Mouse (Mus musculus) hindbrain, embryonic 13.5 days (tissue): ENCODE measurements around the gene Pmepa1. TPM values are rescaled to one million over a fixed set of nuclear protein-coding genes. Genes with fewer than 3 reads are reported as not detected.

Experiments used
- ATAC-seq: fragments of 200-750 bp; cut with Nextera tagmentation; 2 replicates; pipeline ENCODE4 v1.8.0; 2017; ENCODE audit warnings: moderate TSS enrichment; ENCODE audit not compliant: low FRiP score
- H3K27ac ChIP-seq: fragments of 300-500 bp; sonication (generic); 2 replicates; pipeline ENCODE4 v1.5.1; 2015; ENCODE audit warnings: inconsistent platforms, mild to moderate bottlenecking, moderate library complexity
- H3K27me3 ChIP-seq: fragments of 300-500 bp; sonication (generic); 2 replicates; pipeline ENCODE4 v1.6.1; 2015; ENCODE audit warnings: mild to moderate bottlenecking, inconsistent platforms
- H3K36me3 ChIP-seq: fragments of 300-500 bp; sonication (generic); 2 replicates; pipeline ENCODE4 v1.6.1; 2015; ENCODE audit warnings: mild to moderate bottlenecking, inconsistent platforms
- H3K4me1 ChIP-seq: fragments of 300-500 bp; sonication (generic); replicated peaks from 2 replicates; pipeline ENCODE4 v1.6.1; 2015; ENCODE audit warnings: inconsistent platforms
- H3K4me2 ChIP-seq: fragments of 300-500 bp; sonication (generic); 2 replicates; pipeline ENCODE4 v1.6.1; 2015; ENCODE audit warnings: inconsistent platforms, mild to moderate bottlenecking, moderate library complexity
- H3K4me3 ChIP-seq: fragments of 300-500 bp; sonication (generic); 2 replicates; pipeline ENCODE4 v1.5.1; 2015; ENCODE audit warnings: mild to moderate bottlenecking, inconsistent platforms
- H3K9ac ChIP-seq: fragments of 300-500 bp; sonication (generic); 2 replicates; pipeline ENCODE4 v1.6.1; 2015; ENCODE audit warnings: mild to moderate bottlenecking, inconsistent platforms
- H3K9me3 ChIP-seq: fragments of 300-500 bp; sonication (generic); 2 replicates; pipeline ENCODE4 v1.6.1; 2016; ENCODE audit warnings: inconsistent platforms
- WGBS: fragments of 180-500 bp; shearing (Covaris S2); methylation state at CpG from one replicate; pipeline ENCODE4 v1.1.7; 2015; 5-methylcytosine and 5-hydroxymethylcytosine counted together
- polyA plus RNA-seq: library from polyadenylated mRNA; unstranded; fragments of >200 nt; fragmentation: Nextera tagmentation; extraction: Ambion mirVana; gene quantifications from 2 replicates; pipeline ENCODE4 v1.2.1, GENCODE M21; 2015

Gene Pmepa1
- polyA plus RNA-seq, 1 experiment from 2014 or later, result 4.7 TPM

DNA sequence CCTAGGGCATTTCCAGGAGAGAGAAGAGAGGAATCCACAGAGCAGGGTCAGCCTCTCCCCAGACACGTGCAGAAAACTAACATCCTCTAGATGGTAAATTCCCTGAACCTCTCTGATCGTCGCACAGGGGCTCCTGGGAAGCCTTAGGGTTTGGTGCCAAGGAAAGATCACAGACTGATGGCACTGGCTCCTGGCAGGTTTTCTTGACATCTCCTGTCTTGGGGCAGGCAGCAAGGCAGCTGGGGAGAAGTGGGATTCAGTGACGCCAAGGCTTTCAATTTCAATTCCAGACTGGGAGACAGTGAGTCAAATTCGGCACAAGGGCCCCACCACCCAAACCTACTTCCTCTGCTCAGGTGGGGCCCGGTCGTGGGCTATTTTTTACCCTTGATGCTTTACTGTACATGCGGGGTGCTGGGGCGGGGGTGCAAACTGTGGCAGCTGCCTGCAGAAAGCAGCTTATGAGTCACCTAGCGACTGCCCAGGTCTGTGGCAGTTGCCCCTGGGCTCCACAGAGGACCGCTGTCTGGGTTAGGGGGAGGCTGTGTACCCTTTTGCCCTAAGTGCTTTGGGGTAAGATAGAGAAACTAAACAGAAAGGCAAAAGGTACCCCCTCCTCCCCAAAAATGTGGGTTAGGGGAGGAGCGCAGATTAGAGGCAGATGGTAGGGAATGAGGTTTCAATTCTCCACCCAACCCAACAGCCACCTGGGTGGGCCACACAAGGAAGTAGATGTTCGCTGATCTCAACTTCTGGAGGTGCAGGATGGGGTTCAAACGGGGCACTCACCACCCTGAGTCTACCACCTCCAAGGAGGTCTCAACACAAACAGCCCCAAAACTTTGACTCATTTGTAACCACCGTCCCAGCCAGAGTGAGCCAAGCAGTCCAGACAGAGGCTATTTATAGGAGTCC, 1.6 kb downstream of the Pmepa1 start:
- Histone ChIP-seq H3K27ac (peak overlapping the region; percentile 86), H3K27me3 (no peaks in the 10 kb centered on the region), H3K4me3 (peak overlapping the region; percentile 73), H3K9me3 (no peaks in the 10 kb centered on the region), H3K9ac (peak overlapping the region; percentile 98), H3K4me1 (peaks cover 66% of the 10 kb centered on the region), H3K4me2 (peak overlapping the region; percentile 91), H3K36me3 (no peaks in the 10 kb centered on the region)
- no peak for ATAC-seq
- WGBS, result 12% methylated on average over 15 of the region's 15 CpGs

DNA sequence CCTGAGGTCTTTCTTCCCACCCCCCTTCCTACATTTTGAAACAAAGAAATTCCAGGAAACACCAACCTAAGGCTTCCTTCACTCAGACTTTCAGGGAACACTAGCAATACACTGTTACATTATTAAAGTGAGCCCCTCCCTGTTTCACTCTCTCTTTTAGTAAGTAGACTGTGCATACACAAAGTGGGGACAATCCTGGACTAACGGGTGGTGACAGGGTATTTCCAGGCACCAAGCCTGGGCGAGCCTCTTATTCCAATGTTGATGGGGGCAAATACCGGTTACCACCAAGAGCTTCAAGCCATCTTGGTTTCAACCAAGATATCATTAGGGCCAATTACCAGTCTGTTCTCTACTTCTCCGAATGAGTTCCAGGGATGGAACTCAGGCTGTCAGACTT, 2.4 kb downstream of the Pmepa1 start:
- Histone ChIP-seq H3K9me3 (no peaks in the 10 kb centered on the region), H3K4me3 (peak overlapping the region; percentile 73), H3K27me3 (no peaks in the 10 kb centered on the region), H3K36me3 (no peaks in the 10 kb centered on the region), H3K4me1 (peaks cover 73% of the 10 kb centered on the region), H3K27ac (no peak overlapping the region), H3K4me2 (peak overlapping the region; percentile 91), H3K9ac (peak overlapping the region; percentile 98)
- ATAC-seq, result no peak
- WGBS, result 43% methylated on average over 4 of the region's 4 CpGs

DNA sequence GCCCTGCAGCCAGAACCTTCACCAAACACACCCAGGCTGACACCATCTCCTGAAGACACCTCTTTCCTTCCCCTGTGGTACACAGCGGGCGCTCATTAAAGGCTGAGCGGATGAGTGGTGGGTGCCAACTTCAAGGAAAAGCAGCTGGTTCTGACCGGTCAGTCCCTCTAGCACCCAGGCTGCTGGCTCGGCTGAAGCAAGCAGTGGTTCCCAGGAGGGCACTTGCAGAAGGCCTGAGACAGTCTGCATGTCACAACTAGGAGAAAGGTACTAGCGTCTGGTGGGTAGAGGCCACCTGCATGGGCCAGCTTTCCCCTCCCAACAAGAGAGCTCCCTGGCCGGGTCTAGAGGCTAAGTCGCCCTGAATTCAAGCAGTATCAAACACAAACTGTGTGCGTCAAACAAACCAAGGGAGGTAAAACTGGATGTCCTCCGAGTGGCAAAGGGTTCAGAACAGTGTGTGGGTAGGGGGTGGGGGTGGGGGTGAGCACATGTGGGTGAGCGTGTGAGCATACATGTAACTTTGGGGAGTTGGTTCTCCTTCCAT, 3.9 kb downstream of the Pmepa1 start:
- no peak overlapping the region for H3K27ac ChIP-seq

GRCm38 (mm10) chr2:173271541-173271940, 4.8 kb downstream of the Pmepa1 start:
- peak overlapping the region; percentile 15 for H3K4me2 ChIP-seq
- no peaks in the 10 kb centered on the region for H3K9me3 ChIP-seq
- 82% methylated on average over 9 of the region's 9 CpGs for WGBS
- H3K9ac ChIP-seq, result peak overlapping the region; percentile 36; the same call in 1 of the 2 replicates
- H3K4me1 ChIP-seq, result peaks cover 86% of the 10 kb centered on the region
- no peak overlapping the region for H3K4me3 ChIP-seq
- no peaks in the 10 kb centered on the region for H3K36me3 ChIP-seq
- no peak for ATAC-seq
- no peaks in the 10 kb centered on the region for H3K27me3 ChIP-seq
- no peak overlapping the region for H3K27ac ChIP-seq

More for the DNA sequence above, 3.9 kb downstream of the Pmepa1 start:
- WGBS, result 78% methylated on average over 11 of the region's 11 CpGs
- Histone ChIP-seq H3K4me1 (peaks cover 86% of the 10 kb centered on the region), H3K9me3 (no peaks in the 10 kb centered on the region), H3K4me3 (0 out of 2 replicates have a peak overlapping the region, but pooled peaks have one; percentile 7), H3K9ac (peak overlapping the region; percentile 46), H3K27me3 (no peaks in the 10 kb centered on the region), H3K36me3 (no peaks in the 10 kb centered on the region), H3K4me2 (peak overlapping the region; percentile 91)
- no peak for ATAC-seq

DNA sequence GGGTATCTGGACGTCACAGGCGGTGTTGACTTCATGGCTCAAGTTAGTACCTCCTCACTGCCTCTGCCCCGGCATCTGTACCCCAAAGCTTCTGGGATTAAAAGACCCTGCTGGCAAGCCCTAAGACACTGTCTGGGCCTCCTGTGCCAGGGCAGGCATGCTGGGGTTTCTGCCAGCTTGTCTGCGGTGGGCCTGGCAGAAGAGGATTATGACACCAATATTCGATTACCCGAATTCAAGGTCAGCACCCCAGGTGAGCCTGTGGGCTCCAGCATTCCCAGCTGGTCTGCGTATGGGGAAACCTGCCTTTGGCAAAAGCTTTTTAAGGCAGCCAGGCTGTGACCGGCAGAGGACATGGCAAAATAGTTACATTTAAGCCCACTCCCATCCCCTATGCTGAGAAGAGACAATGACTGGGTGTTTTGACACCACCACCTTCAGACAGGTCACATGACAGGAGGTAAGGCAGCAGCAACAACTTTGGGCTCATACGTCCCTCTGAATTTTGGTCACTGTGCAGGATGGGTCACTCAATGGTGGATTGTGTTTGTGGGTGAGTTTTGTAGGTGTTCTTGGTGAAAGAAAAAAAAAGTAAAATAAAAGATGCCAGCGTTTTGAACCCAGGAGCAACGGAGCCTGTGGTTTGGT, 5.6 kb downstream of the Pmepa1 start:
- H3K27me3 ChIP-seq, result no peaks in the 10 kb centered on the region
- no peak for ATAC-seq
- H3K9me3 ChIP-seq, result no peaks in the 10 kb centered on the region
- H3K9ac ChIP-seq, result no peak overlapping the region
- H3K27ac ChIP-seq, result no peak overlapping the region
- no peaks in the 10 kb centered on the region for H3K36me3 ChIP-seq
- H3K4me3 ChIP-seq, result no peak overlapping the region
- H3K4me1 ChIP-seq, result peaks cover 94% of the 10 kb centered on the region
- WGBS, result 71% methylated on average over 11 of the region's 11 CpGs
- peak overlapping the region; percentile 2; the same call in 1 of the 2 replicates for H3K4me2 ChIP-seq

- H3K4me1 ChIP-seq, result peaks cover 99% of the 10 kb centered on the region
- no peaks in the 10 kb centered on the region for H3K36me3 ChIP-seq
- H3K4me2 ChIP-seq, result 0 out of 2 replicates have a peak overlapping the region, but pooled peaks have one; percentile 2
- H3K9ac ChIP-seq, result no peak overlapping the region
- H3K27me3 ChIP-seq, result no peaks in the 10 kb centered on the region
- WGBS, result 58% methylated on average over 9 of the region's 9 CpGs
- no peak overlapping the region for H3K27ac ChIP-seq
- no peak overlapping the region for H3K4me3 ChIP-seq
- no peaks in the 10 kb centered on the region for H3K9me3 ChIP-seq
- ATAC-seq, result no peak
These were observed 6.1 kb downstream of the Pmepa1 start for GRCm38 (mm10) chr2:173270196-173270595.

GRCm38 (mm10) chr2:173267562-173267961, 8.8 kb downstream of the Pmepa1 start:
- WGBS, result 79% methylated on average over 3 of the region's 3 CpGs
- ATAC-seq, result no peak
- Histone ChIP-seq H3K36me3 (no peaks in the 10 kb centered on the region), H3K4me3 (no peak overlapping the region), H3K27me3 (no peaks in the 10 kb centered on the region), H3K27ac (no peak overlapping the region), H3K4me2 (no peak overlapping the region), H3K4me1 (peaks cover 92% of the 10 kb centered on the region), H3K9ac (no peak overlapping the region), H3K9me3 (no peaks in the 10 kb centered on the region)

DNA sequence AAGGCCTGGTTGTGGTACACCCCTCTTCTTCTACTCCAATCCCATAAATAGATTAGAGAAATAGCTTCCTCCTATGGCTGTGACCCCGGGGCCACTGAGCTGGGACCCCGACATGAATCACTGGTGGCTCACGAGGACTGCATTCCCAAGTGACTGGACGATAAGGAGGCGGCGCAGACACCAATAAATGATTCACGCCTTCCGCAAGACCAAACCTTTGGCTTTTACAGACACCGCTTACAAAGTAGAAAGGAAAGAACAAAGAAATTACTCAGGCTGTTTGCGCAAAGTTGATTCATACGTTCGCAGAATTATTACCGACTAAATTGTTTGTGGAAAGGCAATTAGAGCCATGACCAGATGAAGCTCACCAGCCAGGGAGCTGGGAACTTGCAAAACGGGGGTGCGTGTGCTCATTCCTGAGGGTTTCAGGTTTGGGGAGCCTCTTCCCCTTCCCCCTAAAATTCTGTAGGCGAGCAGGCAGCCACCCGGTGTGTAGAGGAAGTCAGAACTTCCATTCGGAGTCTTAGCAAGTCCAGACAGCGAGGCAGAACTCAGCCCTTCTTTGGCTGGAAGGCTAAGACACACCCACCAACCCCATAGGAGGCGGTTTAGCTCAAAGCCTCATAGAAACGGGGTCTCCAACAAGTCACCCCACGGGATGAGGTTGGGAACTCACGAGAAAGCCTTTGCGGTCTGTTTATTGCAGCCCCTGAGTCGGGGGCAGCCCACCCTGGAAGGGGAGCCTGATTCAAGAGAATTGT, 9.8 kb downstream of the Pmepa1 start:
- H3K27ac ChIP-seq, result 0 out of 2 replicates have a peak overlapping the region, but pooled peaks have one; percentile 6
- H3K4me1 ChIP-seq, result peaks cover 92% of the 10 kb centered on the region
- H3K27me3 ChIP-seq, result no peaks in the 10 kb centered on the region
- no peaks in the 10 kb centered on the region for H3K36me3 ChIP-seq
- no peaks in the 10 kb centered on the region for H3K9me3 ChIP-seq
- no peak for ATAC-seq
- H3K4me3 ChIP-seq, result no peak overlapping the region
- no peak overlapping the region for H3K4me2 ChIP-seq
- no peak overlapping the region for H3K9ac ChIP-seq
- WGBS, result 69% methylated on average over 25 of the region's 25 CpGs

- no peak overlapping the region for H3K4me3 ChIP-seq
- 0 out of 2 replicates have a peak overlapping the region, but pooled peaks have one; percentile 15 for H3K27ac ChIP-seq
- no peaks in the 10 kb centered on the region for H3K9me3 ChIP-seq
- H3K4me2 ChIP-seq, result no peak overlapping the region
- no peaks in the 10 kb centered on the region for H3K27me3 ChIP-seq
- H3K36me3 ChIP-seq, result no peaks in the 10 kb centered on the region
- WGBS, result 82% methylated on average over 22 of the region's 22 CpGs
- peaks cover 92% of the 10 kb centered on the region for H3K4me1 ChIP-seq
- 0 out of 2 replicates have a peak overlapping the region, but pooled peaks have one; percentile 19 for H3K9ac ChIP-seq
- ATAC-seq, result no peak
These were observed 10.7 kb downstream of the Pmepa1 start for GRCm38 (mm10) chr2:173265468-173266265.

GRCm38 (mm10) chr2:173264467-173265128, 11.7 kb downstream of the Pmepa1 start:
- no peaks in the 10 kb centered on the region for H3K36me3 ChIP-seq
- no peak overlapping the region for H3K4me2 ChIP-seq
- WGBS, result 20% methylated on average over 13 of the region's 13 CpGs
- H3K4me3 ChIP-seq, result no peak overlapping the region
- H3K9me3 ChIP-seq, result no peaks in the 10 kb centered on the region
- peak; percentile 37; the same call in 1 of the 2 replicates for ATAC-seq
- H3K27ac ChIP-seq, result peak overlapping the region; percentile 15; the same call in 1 of the 2 replicates
- H3K9ac ChIP-seq, result peak overlapping the region; percentile 19; the same call in 1 of the 2 replicates
- H3K27me3 ChIP-seq, result no peaks in the 10 kb centered on the region
- peaks cover 92% of the 10 kb centered on the region for H3K4me1 ChIP-seq
